Mouse (Mus musculus) colon, adult 2 months (tissue): ENCODE results near the gene Zfp385a. TPM values are rescaled to one million over a fixed set of nuclear protein-coding genes. Genes with fewer than 3 reads are reported as not detected.

Experiments used
- polyA plus RNA-seq: library from polyadenylated mRNA; depleted of rRNA; stranded (reverse); fragments of >200 nt; gene quantifications from 2 replicates; pipeline ENCODE4 v1.2.3, GENCODE M21; 2012; rRNA removed

The Zfp385a gene
- 11.3 and 13.0 TPM in 2 replicates for polyA plus RNA-seq

GRCm38 (mm10) chr15:103339961-103340337 lies at the start of gene Zfp385a:
Gene Zfp385a (minus strand): TSS chr15:103340093.

GRCm38 (mm10) chr15:103366376-103367149 lies 26.7 kb upstream of the Zfp385a start, which contains the start of gene Itga5:
Gene Itga5 (minus strand): TSS chr15:103366763.

GRCm38 (mm10) chr15:103310365-103310910 lies 29.5 kb downstream of the Zfp385a start, which contains the start of gene Gpr84:
Gene Gpr84 (minus strand): TSS chr15:103310612.

GRCm38 (mm10) chr15:103272419-103273279 lies 67.2 kb downstream of the Zfp385a start, which contains the start of gene Copz1:
Gene Copz1 (plus strand): TSS chr15:103272714.

Other genes starting within 250 kb of the Zfp385a start
- gene Smug1, start 173.0 kb downstream of the Zfp385a start, polyA plus RNA-seq, result 23.5 and 24.3 TPM in 2 replicates
- gene Cbx5, start 100.3 kb downstream of the Zfp385a start, polyA plus RNA-seq, result 4.0 and 6.1 TPM in 2 replicates
- 27.9 and 34.6 TPM in 2 replicates for gene Hnrnpa1, start 99.7 kb downstream of the Zfp385a start, polyA plus RNA-seq
- 0.53 and 1.0 TPM in 2 replicates for gene Nfe2, start 81.7 kb downstream of the Zfp385a start, polyA plus RNA-seq
- gene Copz1, start 67.4 kb downstream of the Zfp385a start, polyA plus RNA-seq, result 65.9 and 72.6 TPM in 2 replicates
- 0.08 TPM in 1 of 2 replicates, not detected in the other for gene Gpr84, start 29.5 kb downstream of the Zfp385a start, polyA plus RNA-seq
- gene Itga5, start 26.7 kb upstream of the Zfp385a start, polyA plus RNA-seq, result 43.2 and 54.4 TPM in 2 replicates
- gene Gtsf1, start 90.4 kb upstream of the Zfp385a start, polyA plus RNA-seq, result not detected in 2 replicates
- gene Gtsf2, start 108.4 kb upstream of the Zfp385a start, polyA plus RNA-seq, result not detected in 2 replicates
- gene Nckap1l, start 113.7 kb upstream of the Zfp385a start, polyA plus RNA-seq, result 3.6 and 3.9 TPM in 2 replicates
- 10.5 and 11.4 TPM in 2 replicates for gene Pde1b, start 162.9 kb upstream of the Zfp385a start, polyA plus RNA-seq
- gene Ppp1r1a, start 197.9 kb upstream of the Zfp385a start, polyA plus RNA-seq, result 3.0 and 5.3 TPM in 2 replicates
- gene Glycam1, start 225.0 kb upstream of the Zfp385a start, polyA plus RNA-seq, result 0.93 and 1.3 TPM in 2 replicates